Mouse (Mus musculus) heart, postnatal 36 days (tissue): ENCODE measurements at regions not wholly inside any gene's neighbourhood (a gene's known extent, or its start where the extent isn't known, plus 50 kb on each side); places are given as distances from the start of the nearest gene placed in this dataset.

Experiments
- DNase-seq, 2 experiments: peaks; one replicate each; pipeline ENCODE4 v3.0.0; 2021 to 2022
- intact Hi-C: fragments of 180-260 bp; cut with DNase I; formaldehyde crosslinking; loops from one replicate; pipeline ENCODE4 v1.15.1; 2025

DNA sequence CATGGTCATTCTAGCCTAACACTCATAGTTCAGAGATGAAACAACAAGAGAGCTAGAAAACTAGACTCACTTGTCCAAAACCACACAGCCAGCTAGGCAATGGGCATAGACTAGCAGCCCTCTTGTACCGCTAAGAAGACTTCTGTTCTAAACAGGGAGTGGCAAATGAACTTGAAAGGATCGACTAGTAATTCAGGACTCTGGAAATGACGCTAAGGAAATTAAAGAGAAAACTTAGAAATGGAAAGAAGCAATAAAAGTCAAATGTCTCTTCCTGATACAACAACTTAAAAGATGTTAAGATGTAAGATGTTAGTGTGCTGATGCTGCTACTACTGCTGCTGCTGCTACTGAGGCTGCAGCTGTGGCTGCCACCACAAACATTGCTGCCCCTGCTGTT lies 293.7 kb upstream of the 4930412O13Rik start:
- intact Hi-C loops: no loop called here
- DNase-seq: no peak

- intact Hi-C loops: no loop called here
These were observed 291.9 kb upstream of the 4930412O13Rik start for GRCm38 (mm10) chr2:9589200-9589599.

GRCm38 (mm10) chr2:9592531-9592930 lies 288.5 kb upstream of the 4930412O13Rik start:
- intact Hi-C loops: no loop called here
- DNase-seq: no peak

More at GRCm38 (mm10) chr2:9589200-9589599, 291.9 kb upstream of the 4930412O13Rik start:
- DNase-seq: no peak

DNA sequence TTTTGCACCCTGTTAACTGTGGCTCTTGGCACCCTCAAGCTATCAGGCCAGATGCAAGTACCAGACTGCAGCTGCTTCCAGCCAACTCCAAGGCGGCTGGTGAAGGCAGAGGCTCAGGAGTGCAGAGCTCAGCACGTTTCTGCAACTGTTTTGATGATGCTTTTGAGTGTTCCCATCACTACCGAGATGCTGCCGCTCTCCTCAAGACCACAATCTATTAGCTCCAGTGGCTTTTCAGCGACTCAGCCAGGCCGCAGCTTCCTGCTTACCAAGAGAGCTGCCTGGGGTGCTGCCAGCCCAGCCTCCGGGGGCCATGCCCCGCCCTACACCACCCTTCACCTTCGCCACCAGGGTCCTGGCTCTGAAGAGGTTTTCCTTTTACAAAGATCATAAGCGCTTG lies 287.1 kb upstream of the 4930412O13Rik start:
- intact Hi-C loops: no loop called here
- DNase-seq: peak; percentile 7 to 9

DNA sequence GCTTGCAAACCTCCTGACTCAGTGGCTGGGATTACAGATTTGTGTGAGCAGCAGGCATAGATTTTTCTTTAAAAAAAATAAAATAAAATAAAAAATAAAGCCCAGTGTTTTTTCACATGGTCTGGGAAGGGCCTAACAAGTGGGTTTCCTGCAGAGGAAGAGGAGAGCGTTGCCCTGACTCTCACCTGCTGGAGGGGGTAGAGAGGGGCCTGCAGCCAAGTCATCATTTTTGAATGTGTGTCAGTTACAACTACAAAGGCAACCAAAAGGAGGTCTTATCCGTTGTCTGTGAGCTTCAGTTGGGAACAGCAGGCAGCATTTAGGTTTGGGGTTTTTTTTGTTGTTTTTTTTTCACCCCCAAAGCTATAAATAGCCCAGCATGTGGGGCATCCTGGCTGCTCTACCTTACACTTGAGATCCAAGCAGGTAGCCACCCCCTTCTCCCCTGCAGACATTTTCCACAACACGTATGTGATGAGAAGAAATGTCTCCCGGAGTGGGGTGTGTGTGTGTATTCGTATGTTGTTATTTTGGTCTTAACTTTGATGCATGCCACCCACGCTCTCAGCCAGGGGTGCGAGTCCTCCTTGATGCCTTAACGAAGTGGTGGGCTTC lies 285.7 kb upstream of the 4930412O13Rik start:
- intact Hi-C loops: no loop called here

GRCm38 (mm10) chr2:9596135-9596534 lies 284.9 kb upstream of the 4930412O13Rik start:
- intact Hi-C loops: no loop called here
- no peak for DNase-seq

More for the DNA sequence above, 285.7 kb upstream of the 4930412O13Rik start:
- no peak for DNase-seq

GRCm38 (mm10) chr2:9604984-9605383 lies 276.1 kb upstream of the 4930412O13Rik start:
- DNase-seq: no peak
- intact Hi-C loops: no loop called here

DNA sequence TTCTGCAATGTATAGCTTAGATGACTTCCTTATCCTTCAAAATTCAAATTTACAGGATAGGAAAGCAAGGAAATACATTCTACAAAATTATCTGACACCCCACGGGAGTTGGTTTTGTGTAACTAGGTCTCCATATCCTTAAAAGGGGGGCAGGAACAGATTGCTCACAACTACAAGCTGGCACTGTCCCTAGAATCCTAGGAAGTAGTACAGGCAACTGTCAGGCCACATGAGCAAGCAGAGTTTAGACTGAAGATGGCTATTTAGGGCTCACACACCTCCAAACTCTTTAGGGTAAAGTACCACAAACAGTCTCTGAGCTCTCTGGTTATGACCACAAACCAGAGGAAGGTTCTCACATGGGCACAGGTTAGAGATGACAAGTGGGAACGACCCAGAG lies 273.5 kb upstream of the 4930412O13Rik start:
- intact Hi-C loops: no loop called here
- no peak for DNase-seq

GRCm38 (mm10) chr2:9614415-9614814 lies 266.6 kb upstream of the 4930412O13Rik start:
- no peak for DNase-seq
- intact Hi-C loops: no loop called here

GRCm38 (mm10) chr2:9616292-9616691 lies 264.8 kb upstream of the 4930412O13Rik start:
- intact Hi-C loops: no loop called here
- DNase-seq: no peak

DNA sequence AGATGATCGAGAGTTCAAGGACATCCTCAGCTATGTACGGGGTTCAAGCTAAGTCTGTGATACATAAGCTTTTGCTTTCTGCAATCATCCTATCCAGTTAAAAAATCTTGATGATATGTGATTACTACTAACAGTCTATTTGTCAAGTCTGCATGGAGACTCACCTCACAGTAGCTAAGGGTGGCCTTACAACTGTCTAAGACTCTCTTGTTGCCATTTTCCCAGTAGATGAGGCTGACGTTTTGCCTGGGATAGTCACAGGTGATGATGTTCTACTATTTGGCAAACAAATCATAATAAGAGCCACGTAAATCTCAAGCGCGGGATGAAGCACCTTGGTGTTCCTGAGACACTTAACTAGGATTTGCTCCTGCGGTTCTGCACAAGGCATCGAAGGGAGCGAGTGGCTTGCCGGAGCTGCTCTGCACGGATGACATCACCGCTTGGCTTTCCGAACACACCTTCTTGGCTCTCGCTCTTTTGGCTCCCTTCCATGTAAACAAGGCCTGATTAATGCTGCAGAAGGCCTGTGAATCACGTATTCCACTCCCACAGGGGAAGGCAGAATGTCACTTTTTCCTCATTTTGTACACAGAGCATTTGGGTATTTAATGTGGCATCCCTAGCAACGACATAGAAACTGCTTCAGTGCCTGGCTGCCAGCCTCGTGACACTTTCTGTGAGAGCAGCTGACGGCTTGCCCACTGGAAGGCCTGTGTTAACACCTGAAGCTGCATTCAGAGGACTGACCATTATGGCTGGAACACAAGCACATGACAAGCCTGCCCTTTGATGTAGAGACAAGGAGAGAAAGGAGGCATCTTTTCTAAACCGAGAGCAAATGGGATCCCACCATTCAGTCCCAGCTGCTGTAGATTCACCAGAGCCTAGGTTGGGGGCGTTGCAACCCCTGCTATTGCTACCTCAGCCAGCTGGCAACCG lies 260.5 kb upstream of the 4930412O13Rik start:
- intact Hi-C loops: loop anchor here (2.0 kb wide), 1 partner anchor 74 kb away; no protein-coding TSS in a partner anchor
- DNase-seq: peak; percentile 67 to 70

DNA sequence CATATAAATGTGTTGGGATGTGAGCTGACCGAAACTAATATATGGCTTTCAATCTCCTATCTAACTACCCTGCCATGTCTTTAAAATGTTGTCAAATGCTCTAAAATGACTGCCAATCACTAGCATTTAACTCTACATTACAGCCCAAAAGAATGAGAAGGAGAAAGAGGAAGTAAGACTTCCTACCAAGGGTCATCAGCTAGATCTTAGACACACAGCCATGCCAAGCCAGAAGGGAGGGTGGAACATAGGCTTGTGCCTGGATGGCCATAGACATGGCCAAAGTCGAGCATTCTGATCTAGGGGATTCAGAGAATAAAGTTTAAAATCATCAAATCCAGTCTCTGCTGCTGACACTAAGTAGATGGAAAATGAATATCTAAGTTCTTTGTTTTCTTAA lies 257.4 kb upstream of the 4930412O13Rik start:
- intact Hi-C loops: no loop called here

DNA sequence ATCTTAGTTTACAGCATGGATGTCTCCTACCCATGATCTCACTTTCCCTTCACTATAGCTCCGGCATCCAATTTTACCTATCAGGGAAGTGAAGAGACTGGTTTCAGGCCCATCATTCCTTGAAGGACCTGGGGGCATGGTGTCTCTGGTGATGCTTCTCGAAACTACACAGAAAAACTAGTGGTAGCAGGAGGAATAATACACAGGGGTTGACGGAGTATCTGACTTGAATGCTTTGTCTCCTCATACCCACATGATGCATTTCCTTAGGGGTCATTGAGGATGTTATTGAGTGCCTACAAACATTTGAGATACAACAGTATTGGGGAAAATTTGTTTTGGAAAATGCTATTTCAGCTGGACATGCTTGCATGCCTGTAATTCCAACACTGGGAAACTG lies 253.0 kb upstream of the 4930412O13Rik start:
- intact Hi-C loops: no loop called here
- DNase-seq: no peak

More for the DNA sequence above, 257.4 kb upstream of the 4930412O13Rik start:
- DNase-seq: no peak

DNA sequence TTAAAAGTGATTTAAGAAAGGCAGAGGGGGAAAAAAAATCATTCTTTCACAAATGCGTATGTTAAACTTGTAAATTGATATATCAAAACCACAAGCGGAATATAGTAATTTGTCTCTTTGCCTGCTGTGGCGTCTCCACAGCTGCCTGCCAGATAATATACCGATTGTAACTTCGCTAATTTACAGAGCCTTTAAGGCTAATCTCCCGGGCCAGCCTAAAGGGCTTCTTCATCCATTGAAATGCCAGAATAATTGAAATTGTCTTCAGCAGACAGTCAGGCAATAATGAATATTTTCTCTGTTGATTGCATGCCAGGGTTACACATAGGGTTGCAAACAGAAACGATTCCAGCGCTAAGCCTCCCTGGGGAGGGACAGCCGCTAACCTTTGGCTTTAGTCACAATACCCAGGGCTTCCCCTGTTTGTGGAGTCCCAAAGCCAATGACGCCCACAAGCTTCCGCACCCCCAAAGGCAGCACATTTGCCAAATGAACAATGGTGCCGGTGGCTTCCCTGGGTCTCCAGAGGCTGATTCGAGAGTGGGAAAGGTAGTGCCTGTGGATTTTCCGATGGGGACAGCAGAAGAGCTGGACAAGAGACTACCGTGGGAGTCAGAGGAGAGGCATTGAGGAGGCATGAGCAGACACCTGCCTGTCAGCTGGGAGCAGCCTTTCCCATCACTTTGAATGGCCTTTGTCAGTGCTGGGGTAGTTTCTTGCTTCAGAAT lies 248.2 kb upstream of the 4930412O13Rik start:
- intact Hi-C loops: loop anchor here (2.0 kb wide), 1 partner anchor 246 kb away; no protein-coding TSS in a partner anchor

GRCm38 (mm10) chr2:9639262-9639661 lies 241.8 kb upstream of the 4930412O13Rik start:
- intact Hi-C loops: no loop called here

More for the DNA sequence above, 248.2 kb upstream of the 4930412O13Rik start:
- DNase-seq: peak; percentile 48 to 58

GRCm38 (mm10) chr2:9641629-9642028 lies 239.4 kb upstream of the 4930412O13Rik start:
- intact Hi-C loops: no loop called here
- no peak for DNase-seq

More at GRCm38 (mm10) chr2:9639262-9639661, 241.8 kb upstream of the 4930412O13Rik start:
- DNase-seq: no peak

- no peak for DNase-seq
- intact Hi-C loops: no loop called here
These were observed 238.6 kb upstream of the 4930412O13Rik start for GRCm38 (mm10) chr2:9642411-9642810.

- intact Hi-C loops: no loop called here
- no peak for DNase-seq
These were observed 234.6 kb upstream of the 4930412O13Rik start for GRCm38 (mm10) chr2:9646466-9646865.

- no peak for DNase-seq
- intact Hi-C loops: no loop called here
These were observed 234.1 kb upstream of the 4930412O13Rik start for GRCm38 (mm10) chr2:9646963-9647362.

DNA sequence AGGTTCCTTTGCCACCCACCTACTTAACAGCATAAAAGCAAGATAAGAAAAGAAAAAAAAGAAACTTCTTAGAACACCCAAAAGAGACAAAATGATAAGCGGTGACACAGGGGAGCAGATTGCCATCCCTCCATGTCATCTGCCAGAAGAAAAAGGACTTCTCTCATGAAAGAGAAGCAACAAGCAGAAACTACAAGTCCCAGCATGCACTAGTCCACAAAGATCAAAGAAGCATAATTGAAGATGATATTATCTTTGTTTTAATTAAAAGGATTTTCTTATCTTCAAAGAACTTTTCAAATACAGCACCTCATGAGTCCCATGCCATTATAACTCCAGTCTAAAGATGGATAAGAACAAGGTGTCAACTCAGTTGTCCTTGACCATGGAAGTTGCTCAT lies 231.0 kb upstream of the 4930412O13Rik start:
- intact Hi-C loops: no loop called here
- DNase-seq: no peak

DNA sequence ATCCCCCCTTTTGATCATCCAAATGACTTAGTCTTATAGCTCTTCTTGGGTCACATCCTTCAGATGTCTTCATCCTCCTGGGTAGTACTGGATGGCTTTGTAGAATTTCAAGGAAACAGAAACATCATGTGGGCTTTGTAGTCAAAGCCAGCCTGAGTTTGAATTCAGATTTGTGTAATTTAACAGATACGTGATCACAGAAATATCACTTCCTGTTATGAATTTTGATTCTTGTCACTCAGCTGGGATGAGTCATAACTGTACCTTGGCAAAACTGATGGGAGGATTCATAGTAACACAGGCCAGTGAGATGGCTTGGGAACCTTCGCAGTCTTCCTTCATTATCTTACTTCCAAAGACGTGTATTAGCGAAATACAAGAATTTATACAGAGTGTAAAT lies 222.2 kb upstream of the 4930412O13Rik start:
- DNase-seq: no peak
- intact Hi-C loops: no loop called here
